Mouse (Mus musculus): ENCODE results near the gene AW011738. TPM values are rescaled to one million over a fixed set of nuclear protein-coding genes. Genes with fewer than 3 reads are reported as not detected.

Gene AW011738
- polyA plus RNA-seq, 1 experiment from 2014 or later = 0.69 TPM

DNA sequence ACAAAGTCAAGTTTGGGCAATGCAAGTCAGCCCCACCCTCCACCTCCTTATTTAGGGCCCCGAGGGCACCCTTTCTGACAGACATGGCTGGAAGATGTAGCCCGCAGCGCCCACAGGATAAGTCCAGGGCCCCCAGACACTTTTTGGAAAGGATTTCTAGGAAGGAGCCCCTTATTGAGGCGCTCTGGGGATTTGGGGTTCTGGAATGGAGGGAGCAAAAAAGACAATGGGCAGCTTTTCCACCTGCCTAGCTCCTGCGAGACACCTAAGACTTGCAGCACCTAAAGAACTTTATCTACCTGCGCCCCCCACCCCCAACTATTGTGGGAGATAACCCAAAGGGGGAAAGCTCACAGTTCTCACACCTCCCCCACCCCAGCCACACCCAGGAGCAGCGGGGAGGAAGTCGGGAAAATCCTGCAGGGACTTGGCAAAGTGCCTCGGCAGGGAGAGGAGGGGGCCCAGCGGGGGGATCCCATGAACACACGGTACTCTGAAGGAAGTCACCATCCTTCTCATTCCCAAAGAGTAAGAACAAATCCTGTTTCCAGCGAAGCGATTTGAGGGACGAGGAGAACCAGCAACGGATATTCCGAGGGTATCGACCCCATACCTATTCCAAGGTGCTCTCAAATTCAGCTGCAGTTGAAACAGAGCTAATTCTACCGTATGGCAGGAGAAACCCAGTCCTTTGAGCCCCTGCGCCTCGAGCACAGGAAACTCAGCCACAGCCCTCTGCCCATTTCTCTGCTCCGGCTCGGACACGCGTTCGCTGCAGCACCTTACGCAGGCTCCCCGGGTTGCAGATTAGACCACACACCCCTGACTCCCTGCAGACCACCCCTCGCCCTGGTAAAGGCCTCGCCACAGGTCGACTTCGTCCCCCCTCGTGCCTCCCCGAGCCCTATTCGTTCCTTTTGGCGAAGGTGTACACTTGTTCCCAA, 6.9 kb upstream of the AW011738 start:
- WGBS = 3% methylated on average over 35 of the region's 35 CpGs
- H3K27me3 ChIP-seq (replicated peaks; ENCODE audit: control insufficient read depth, insufficient read depth, low read length) = no peaks in the 10 kb centered on the region
- H3K27ac ChIP-seq (ENCODE audit: low read depth) = peak overlapping the region; percentile 67; the same call in 1 of the 2 replicates
- H3K4me2 ChIP-seq (ENCODE audit: low read length) = peak overlapping the region; percentile 90
- ATAC-seq (replicated peaks; ENCODE audit: low FRiP score, low TSS enrichment, low read depth) = no peak; the same call in 1 of the 2 replicates
- H3K4me1 ChIP-seq (replicated peaks; ENCODE audit: control insufficient read depth, insufficient read depth, low read length) = peaks cover 39% of the 10 kb centered on the region
- H3K4me3 ChIP-seq (ENCODE audit: low read depth, low read length) = peak overlapping the region; percentile 83
- no peaks in the 10 kb centered on the region for H3K9me3 ChIP-seq (ENCODE audit: control insufficient read depth, low read length)
- DNase-seq (ENCODE audit: low spot score) = peak; percentile 87
- peak overlapping the region; percentile 75 for H3K9ac ChIP-seq (ENCODE audit: low read length)
- H3K36me3 ChIP-seq (ENCODE audit: control insufficient read depth, insufficient read depth, low read length) = peaks cover 29% of the 10 kb centered on the region

DNA sequence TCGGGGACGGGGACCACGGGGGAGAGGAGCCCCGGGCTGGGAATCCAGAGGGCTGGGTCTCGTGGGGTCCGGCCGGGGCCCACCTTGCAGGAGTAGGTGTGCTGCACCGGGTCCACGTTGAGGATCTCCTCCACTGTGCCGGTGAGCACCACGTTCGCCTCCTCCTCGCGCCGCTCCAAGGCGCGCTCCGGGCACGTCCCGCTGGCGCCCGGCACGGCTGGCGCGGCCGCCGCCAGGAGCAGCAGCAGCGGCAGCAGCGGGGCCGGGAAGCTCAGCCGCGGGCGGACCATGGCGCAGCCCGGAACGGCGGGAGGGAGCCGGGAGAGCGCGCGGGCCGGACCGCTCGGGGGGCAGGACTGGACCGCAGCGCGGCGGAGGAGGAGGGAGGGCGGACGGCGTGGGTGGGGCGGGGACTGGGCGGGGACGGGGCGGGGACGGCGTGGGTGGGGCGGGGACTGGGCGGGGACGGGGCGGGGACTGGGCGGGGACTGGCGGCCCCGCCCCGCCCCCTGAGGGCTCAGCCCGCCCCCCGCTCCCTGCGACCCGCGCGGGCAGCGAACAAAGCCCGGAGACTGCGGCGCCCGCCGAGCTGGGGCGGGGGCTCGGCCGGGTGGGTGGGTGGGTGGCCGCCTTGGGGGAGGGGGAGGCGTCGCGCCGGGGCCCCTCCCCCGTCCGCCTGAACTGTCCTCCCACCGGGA, 5.8 kb upstream of the AW011738 start, which contains the start of gene Agrn:
Gene Agrn, minus strand, starts transcription at position 358 of the 698 bp plus-strand sequence.
- Histone ChIP-seq H3K4me2 (ENCODE audit: low read length) (peak within 1 kb of the TSS; percentile 90), H3K9ac (ENCODE audit: low read length) (peak within 1 kb of the TSS; percentile 75), H3K27ac (ENCODE audit: low read depth) (peak within 1 kb of the TSS; percentile 94), H3K4me1 (replicated peaks; ENCODE audit: control insufficient read depth, insufficient read depth, low read length) (peaks cover 38% of the 10 kb centered on the region), H3K27me3 (replicated peaks; ENCODE audit: control insufficient read depth, insufficient read depth, low read length) (peaks cover 4% of the 10 kb centered on the region; the same call in 1 of the 2 replicates), H3K36me3 (ENCODE audit: control insufficient read depth, insufficient read depth, low read length) (peaks cover 22% of the 10 kb centered on the region), H3K9me3 (ENCODE audit: control insufficient read depth, low read length) (no peaks in the 10 kb centered on the region), H3K4me3 (ENCODE audit: low read depth, low read length) (peak within 1 kb of the TSS; percentile 83)
- DNase-seq (ENCODE audit: low spot score) = peak; percentile 84
- under 1% methylated on average over 35 of the region's 88 CpGs for WGBS
- peak; percentile 81 for ATAC-seq (replicated peaks; ENCODE audit: low FRiP score, low TSS enrichment, low read depth)

GRCm38 (mm10) chr4:156197829-156198205, 5.3 kb upstream of the AW011738 start:
- Histone ChIP-seq H3K27ac (ENCODE audit: low read depth) (peak overlapping the region; percentile 94), H3K27me3 (replicated peaks; ENCODE audit: control insufficient read depth, insufficient read depth, low read length) (peaks cover 9% of the 10 kb centered on the region), H3K9me3 (ENCODE audit: control insufficient read depth, low read length) (no peaks in the 10 kb centered on the region), H3K36me3 (ENCODE audit: control insufficient read depth, insufficient read depth, low read length) (peaks cover 16% of the 10 kb centered on the region), H3K4me3 (ENCODE audit: low read depth, low read length) (peak overlapping the region; percentile 83), H3K4me1 (replicated peaks; ENCODE audit: control insufficient read depth, insufficient read depth, low read length) (peaks cover 38% of the 10 kb centered on the region), H3K4me2 (ENCODE audit: low read length) (peak overlapping the region; percentile 55), H3K9ac (ENCODE audit: low read length) (peak overlapping the region; percentile 51)
- DNase-seq (ENCODE audit: low spot score) (peak; percentile 96), ATAC-seq (replicated peaks; ENCODE audit: low FRiP score, low TSS enrichment, low read depth) (peak; percentile 91)
- WGBS = 0% methylated on average over 20 of the region's 26 CpGs

- H3K9me3 ChIP-seq (ENCODE audit: control insufficient read depth, low read length) = no peaks in the 10 kb centered on the region
- peaks cover 33% of the 10 kb centered on the region for H3K27me3 ChIP-seq (replicated peaks; ENCODE audit: control insufficient read depth, insufficient read depth, low read length)
- WGBS = 56% methylated on average over 10 of the region's 10 CpGs
- no peak within 1 kb of the TSS for H3K9ac ChIP-seq (ENCODE audit: low read length)
- DNase-seq (ENCODE audit: low spot score) = no peak
- no peak within 1 kb of the TSS for H3K4me3 ChIP-seq (ENCODE audit: low read depth, low read length)
- no peak within 1 kb of the TSS for H3K27ac ChIP-seq (ENCODE audit: low read depth)
- H3K4me2 ChIP-seq (ENCODE audit: low read length) = peak within 1 kb of the TSS; percentile 11; the same call in 1 of the 2 replicates
- H3K36me3 ChIP-seq (ENCODE audit: control insufficient read depth, insufficient read depth, low read length) = no peaks in the 10 kb centered on the region
- ATAC-seq (replicated peaks; ENCODE audit: low FRiP score, low TSS enrichment, low read depth) = no peak
- H3K4me1 ChIP-seq (replicated peaks; ENCODE audit: control insufficient read depth, insufficient read depth, low read length) = peaks cover 14% of the 10 kb centered on the region
Observed at GRCm38 (mm10) chr4:156200623-156201475, 2.3 kb upstream of the AW011738 start, which contains the start of gene Isg15. TSS of gene Isg15 (minus strand) at chr4:156200818.

GRCm38 (mm10) chr4:156202462-156202893, 626 bp upstream of the AW011738 start:
- H3K9me3 ChIP-seq (ENCODE audit: control insufficient read depth, low read length) = no peaks in the 10 kb centered on the region
- peaks cover 34% of the 10 kb centered on the region for H3K27me3 ChIP-seq (replicated peaks; ENCODE audit: control insufficient read depth, insufficient read depth, low read length)
- ATAC-seq (replicated peaks; ENCODE audit: low FRiP score, low TSS enrichment, low read depth) = no peak
- 25% methylated on average over 12 of the region's 12 CpGs for WGBS
- no peaks in the 10 kb centered on the region for H3K36me3 ChIP-seq (ENCODE audit: control insufficient read depth, insufficient read depth, low read length)
- no peak overlapping the region for H3K9ac ChIP-seq (ENCODE audit: low read length)
- peak overlapping the region; percentile 59 for H3K4me3 ChIP-seq (ENCODE audit: low read depth, low read length)
- no peak for DNase-seq (ENCODE audit: low spot score)
- peaks cover 9% of the 10 kb centered on the region for H3K4me1 ChIP-seq (replicated peaks; ENCODE audit: control insufficient read depth, insufficient read depth, low read length)
- H3K4me2 ChIP-seq (ENCODE audit: low read length) = peak overlapping the region; percentile 69
- H3K27ac ChIP-seq (ENCODE audit: low read depth) = no peak overlapping the region

DNA sequence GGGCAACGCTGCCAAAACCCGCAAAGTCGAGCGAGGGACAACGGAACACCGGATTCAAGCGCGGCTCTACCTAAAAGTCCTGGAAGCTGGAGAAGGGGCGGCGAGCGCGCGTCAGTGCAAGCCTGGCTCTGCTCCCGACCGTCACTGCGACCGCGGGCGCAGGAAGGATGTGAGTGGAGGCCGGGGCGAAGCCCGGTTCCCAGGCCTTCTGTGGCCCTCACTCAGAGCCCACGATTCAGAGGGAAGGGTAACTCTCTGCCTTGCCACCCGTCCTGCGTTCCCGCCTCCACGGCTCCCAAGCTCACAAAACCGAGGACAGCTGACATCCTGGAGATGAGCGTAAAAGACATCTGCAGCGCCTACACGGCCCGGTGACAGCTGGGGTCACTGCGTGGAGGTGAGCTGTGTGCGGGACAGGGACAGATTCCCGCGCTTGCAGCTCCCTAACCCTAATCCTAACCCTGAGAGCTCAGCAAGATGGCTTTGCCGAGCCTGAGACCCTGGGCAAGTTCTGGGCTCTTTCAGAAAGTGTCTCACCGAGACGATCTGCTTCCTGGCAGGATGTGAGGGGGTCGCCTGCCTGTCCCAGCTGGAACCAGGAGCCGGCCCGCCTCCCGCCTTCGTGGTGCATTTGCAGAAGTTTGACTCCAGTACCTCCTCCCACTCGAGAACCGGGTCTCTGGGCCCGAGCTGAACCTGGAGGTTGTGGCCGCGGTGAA, 468 bp downstream of the AW011738 start:
- Histone ChIP-seq H3K4me3 (ENCODE audit: low read depth, low read length) (peak overlapping the region; percentile 59), H3K27ac (ENCODE audit: low read depth) (0 out of 2 replicates have a peak overlapping the region, but pooled peaks have one; percentile 22), H3K4me1 (replicated peaks; ENCODE audit: control insufficient read depth, insufficient read depth, low read length) (peaks cover 9% of the 10 kb centered on the region), H3K27me3 (replicated peaks; ENCODE audit: control insufficient read depth, insufficient read depth, low read length) (peaks cover 34% of the 10 kb centered on the region), H3K36me3 (ENCODE audit: control insufficient read depth, insufficient read depth, low read length) (no peaks in the 10 kb centered on the region), H3K9ac (ENCODE audit: low read length) (peak overlapping the region; percentile 54), H3K9me3 (ENCODE audit: control insufficient read depth, low read length) (no peaks in the 10 kb centered on the region), H3K4me2 (ENCODE audit: low read length) (peak overlapping the region; percentile 69)
- under 1% methylated on average over 49 of the region's 49 CpGs for WGBS
- DNase-seq (ENCODE audit: low spot score) = peak; percentile 77
- ATAC-seq (replicated peaks; ENCODE audit: low FRiP score, low TSS enrichment, low read depth) = peak; percentile 40; the same call in 1 of the 2 replicates

DNA sequence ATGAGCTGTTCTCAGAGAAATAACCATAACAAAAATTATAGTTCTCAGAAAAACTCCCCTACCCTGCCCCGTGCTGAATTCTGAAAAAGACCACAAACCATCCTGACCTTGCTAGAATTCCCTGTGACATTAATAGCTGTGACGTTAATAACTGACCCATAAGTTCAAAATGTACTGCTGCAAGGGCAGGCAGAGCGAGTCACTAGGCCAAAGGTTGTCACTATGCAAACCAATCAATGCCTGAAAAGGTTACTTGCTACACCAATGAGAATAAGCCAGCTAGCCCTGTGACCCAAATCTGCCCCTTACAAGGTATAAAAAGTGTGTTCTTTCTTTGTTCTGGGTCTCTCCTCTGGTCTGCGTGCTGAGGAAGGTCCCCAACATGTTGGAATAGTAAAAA, 5.8 kb downstream of the AW011738 start:
- peaks cover 20% of the 10 kb centered on the region for H3K27me3 ChIP-seq (replicated peaks; ENCODE audit: control insufficient read depth, insufficient read depth, low read length)
- H3K27ac ChIP-seq (ENCODE audit: low read depth) = no peak overlapping the region
- 82% methylated on average over 4 of the region's 4 CpGs for WGBS
- H3K4me1 ChIP-seq (replicated peaks; ENCODE audit: control insufficient read depth, insufficient read depth, low read length) = peaks cover 3% of the 10 kb centered on the region; the same call in 1 of the 2 replicates
- H3K4me2 ChIP-seq (ENCODE audit: low read length) = no peak overlapping the region
- ATAC-seq (replicated peaks; ENCODE audit: low FRiP score, low TSS enrichment, low read depth) = no peak
- DNase-seq (ENCODE audit: low spot score) = no peak
- no peaks in the 10 kb centered on the region for H3K9me3 ChIP-seq (ENCODE audit: control insufficient read depth, low read length)
- no peak overlapping the region for H3K9ac ChIP-seq (ENCODE audit: low read length)
- H3K36me3 ChIP-seq (ENCODE audit: control insufficient read depth, insufficient read depth, low read length) = no peaks in the 10 kb centered on the region
- no peak overlapping the region for H3K4me3 ChIP-seq (ENCODE audit: low read depth, low read length)
